Mouse (Mus musculus) urinary bladder, postnatal 4 days (tissue): ENCODE data around the gene Tmem88.

Experiments
- DNase-seq, 2 experiments: peaks; one replicate each; pipeline ENCODE4 v3.0.0; 2021 to 2022; ENCODE audit warnings: low spot score in 2 of 2

The Tmem88 gene

GRCm38 (mm10) chr11:69364376-69364775 is 33.7 kb downstream of the Tmem88 start:
- no peak for DNase-seq

- DNase-seq, result no peak
Observed at GRCm38 (mm10) chr11:69362479-69362878, 35.6 kb downstream of the Tmem88 start.

- no peak for DNase-seq
Observed at GRCm38 (mm10) chr11:69362021-69362420, 36.0 kb downstream of the Tmem88 start.

GRCm38 (mm10) chr11:69357690-69358089 is 40.3 kb downstream of the Tmem88 start:
- no peak for DNase-seq

GRCm38 (mm10) chr11:69356544-69356943 is 41.5 kb downstream of the Tmem88 start:
- no peak for DNase-seq
